Mouse (Mus musculus): ENCODE data around the gene Lmf1.

- no peak for TF ChIP-seq GATA1 (IDR thresholded peaks at IDR 0.05; ENCODE audit: borderline replicate concordance, low read length)
- TF ChIP-seq FLI1 (IDR thresholded peaks at IDR 0.05; ENCODE audit: low read length) = no peak
Measured at GRCm38 (mm10) chr17:25608821-25609505, 30.1 kb downstream of the Lmf1 start.

Data from megakaryocyte, embryonic 14.5 days (primary cell).